Mouse (Mus musculus): ENCODE measurements around the gene Zfp563.

Gene Zfp563

GRCm38 (mm10) chr17:33089220-33089949, at the start of gene Zfp563:
Gene Zfp563 (plus strand): TSS chr17:33089310.
- peak; percentile 95 for DNase-seq (ENCODE audit: low spot score)

GRCm38 (mm10) chr17:33058791-33059190, 30.3 kb upstream of the Zfp563 start:
- DNase-seq (ENCODE audit: low spot score): no peak

GRCm38 (mm10) chr17:33063001-33063400, 26.1 kb upstream of the Zfp563 start:
- DNase-seq (ENCODE audit: low spot score): no peak

DNA sequence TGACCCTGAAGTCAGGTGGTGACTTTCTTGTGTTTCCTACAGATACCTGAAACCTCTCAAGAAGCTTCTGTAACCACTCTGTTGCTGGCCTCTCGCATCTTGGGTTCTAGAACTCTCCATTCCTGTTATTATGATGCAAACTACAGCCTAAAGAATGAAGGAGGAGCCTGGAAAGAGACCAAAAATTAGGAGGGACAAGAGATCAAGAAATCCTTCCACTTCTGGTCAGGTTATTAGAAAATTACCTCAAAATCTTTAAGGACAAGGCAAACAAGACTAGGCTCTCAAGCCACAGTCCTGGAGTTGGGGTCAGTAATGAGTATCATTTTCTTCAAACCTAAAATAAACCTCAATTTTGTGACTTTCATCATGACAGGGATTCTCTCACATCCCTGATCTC, 21.2 kb upstream of the Zfp563 start, which contains the start of gene 4921501E09Rik:
TSS of gene 4921501E09Rik (minus strand) at position 101 of the 400 bp plus-strand sequence.
- no peak for DNase-seq (ENCODE audit: low spot score)

- no peak for DNase-seq (ENCODE audit: low spot score)
Observed at GRCm38 (mm10) chr17:33091630-33092029, 2.5 kb downstream of the Zfp563 start.

DNA sequence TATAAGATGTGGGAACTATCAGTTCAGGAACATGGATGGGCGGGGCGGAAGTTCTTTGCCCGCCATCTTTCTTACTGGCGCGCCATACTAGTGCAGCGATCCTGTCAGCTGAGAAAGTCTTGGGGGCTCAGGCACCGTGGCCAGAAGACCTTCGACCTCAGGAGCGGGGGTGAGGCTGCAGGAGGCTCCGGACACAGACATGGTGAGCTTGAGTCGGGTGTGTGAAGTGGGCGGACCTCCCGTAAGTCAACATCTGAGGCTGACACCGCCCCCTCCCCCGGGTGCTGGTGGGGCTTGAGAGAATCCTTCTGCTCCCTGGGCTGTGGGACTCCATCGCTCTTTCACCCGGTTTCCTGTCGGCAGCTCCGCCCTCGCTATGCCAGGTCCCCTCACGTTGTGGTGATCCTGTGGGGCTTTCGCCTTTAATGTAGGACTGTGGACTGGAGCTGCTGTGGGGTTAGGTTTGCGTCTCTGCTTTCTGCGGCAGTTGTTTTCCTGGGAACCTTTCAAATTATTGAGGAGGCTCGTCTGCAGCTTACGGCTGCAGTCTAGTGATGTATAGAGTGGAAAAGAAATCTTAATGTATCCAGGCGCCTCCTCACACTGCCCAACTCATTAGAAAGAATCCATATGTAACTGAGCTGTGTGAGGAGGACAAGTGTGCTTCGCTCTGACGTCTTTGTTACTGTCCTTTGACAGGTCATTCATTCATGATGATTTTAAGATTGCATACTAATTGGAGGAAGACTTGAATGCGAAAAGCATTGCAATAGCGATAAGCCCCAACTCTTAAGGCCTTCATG, 3.5 kb downstream of the Zfp563 start:
- peak; percentile 90 for DNase-seq (ENCODE audit: low spot score)

DNA sequence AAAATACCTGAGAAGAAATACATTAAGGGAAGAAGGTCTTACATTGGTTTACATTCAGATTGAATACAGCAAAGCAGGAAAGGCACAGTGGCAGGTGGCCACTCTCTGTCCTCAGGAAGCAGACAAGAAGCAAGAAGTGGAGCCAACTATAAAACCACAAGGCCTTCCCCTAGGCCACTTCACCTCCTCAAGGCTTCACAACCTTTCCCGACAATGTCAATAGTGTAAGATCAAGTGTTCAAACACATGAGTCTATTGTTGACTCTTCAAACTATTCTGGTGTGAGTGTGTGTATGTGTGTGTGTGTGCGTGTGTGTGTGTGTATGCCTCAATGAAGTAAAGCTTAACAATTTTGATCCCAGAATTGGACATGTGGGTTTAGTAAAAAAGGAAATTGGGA, 8.3 kb downstream of the Zfp563 start:
- no peak for DNase-seq (ENCODE audit: low spot score)

- DNase-seq (ENCODE audit: low spot score): no peak
Observed at GRCm38 (mm10) chr17:33124546-33124945, 35.4 kb downstream of the Zfp563 start.

GRCm38 (mm10) chr17:33126257-33126656, 37.1 kb downstream of the Zfp563 start:
- DNase-seq (ENCODE audit: low spot score): no peak

GRCm38 (mm10) chr17:33139261-33139820, 50.2 kb downstream of the Zfp563 start, which contains the start of gene Morc2b:
Gene Morc2b (minus strand): TSS chr17:33139683.
- DNase-seq (ENCODE audit: low spot score): no peak
